Mouse (Mus musculus): ENCODE measurements around the gene Gm21887. TPM values are rescaled to one million over a fixed set of nuclear protein-coding genes. Genes with fewer than 3 reads are reported as not detected.
"Not testable (repeated sequence)": the region's sequence is repeated elsewhere in the genome, so short reads cannot be mapped to it uniquely, and the experiment has no call there.

The Gm21887 gene
- total RNA-seq, 2 experiments from 2014 or later = 159 to 258 TPM

DNA sequence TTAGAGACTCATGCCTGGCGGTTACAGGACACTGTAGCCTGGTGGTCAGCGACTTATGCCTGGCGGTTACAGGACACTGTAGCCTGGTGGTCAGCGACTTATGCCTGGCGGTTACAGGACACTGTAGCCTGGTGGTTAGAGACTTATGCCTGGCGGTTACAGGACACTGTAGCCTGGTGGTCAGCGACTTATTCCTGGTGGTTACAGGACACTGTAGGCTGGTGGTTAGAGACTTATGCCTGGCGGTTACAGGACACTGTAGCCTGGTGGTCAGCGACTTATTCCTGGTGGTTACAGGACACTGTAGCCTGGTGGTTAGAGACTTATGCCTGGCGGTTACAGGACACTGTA lies 2.0 kb downstream of the Gm21887 start:
- DNase-seq = not testable (repeated sequence)

DNA sequence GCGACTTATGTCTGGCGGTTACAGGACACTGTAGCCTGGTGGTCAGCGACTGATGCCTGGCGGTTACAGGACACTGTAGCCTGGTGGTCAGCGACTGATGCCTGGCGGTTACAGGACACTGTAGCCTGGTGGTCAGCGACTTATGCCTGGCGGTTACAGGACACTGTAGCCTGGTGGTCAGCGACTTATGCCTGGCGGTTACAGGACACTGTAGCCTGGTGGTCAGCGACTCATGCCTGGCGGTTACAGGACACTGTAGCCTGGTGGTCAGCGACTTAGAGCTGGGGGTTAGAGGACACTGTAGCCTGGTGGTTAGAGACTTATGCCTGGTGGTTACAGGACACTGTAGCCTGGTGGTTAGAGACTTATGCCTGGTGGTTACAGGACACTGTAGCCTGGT lies 4.0 kb downstream of the Gm21887 start:
- not testable (repeated sequence) for DNase-seq

DNA sequence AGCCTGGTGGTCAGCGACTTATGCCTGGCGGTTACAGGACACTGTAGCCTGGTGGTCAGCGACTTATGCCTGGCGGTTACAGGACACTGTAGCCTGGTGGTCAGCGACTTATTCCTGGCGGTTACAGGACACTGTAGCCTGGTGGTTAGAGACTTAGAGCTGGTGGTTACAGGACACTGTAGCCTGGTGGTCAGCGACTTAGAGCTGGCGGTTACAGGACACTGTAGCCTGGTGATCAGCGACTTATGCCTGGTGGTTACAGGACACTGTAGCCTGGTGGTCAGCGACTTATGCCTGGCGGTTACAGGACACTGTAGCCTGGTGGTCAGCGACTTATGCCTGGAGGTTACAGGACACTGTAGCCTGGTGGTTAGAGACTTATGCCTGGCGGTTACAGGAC lies 4.6 kb downstream of the Gm21887 start:
- DNase-seq = not testable (repeated sequence)

DNA sequence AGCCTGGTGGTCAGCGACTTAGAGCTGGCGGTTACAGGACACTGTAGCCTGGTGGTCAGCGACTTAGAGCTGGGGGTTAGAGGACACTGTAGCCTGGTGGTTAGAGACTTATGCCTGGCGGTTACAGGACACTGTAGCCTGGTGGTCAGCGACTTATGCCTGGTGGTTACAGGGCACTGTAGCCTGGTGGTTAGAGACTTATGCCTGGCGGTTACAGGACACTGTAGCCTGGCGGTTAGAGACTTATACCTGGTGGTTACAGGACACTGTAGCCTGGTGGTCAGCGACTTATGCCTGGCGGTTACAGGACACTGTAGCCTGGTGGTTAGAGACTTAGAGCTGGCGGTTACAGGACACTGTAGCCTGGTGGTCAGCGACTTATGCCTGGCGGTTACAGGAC lies 6.4 kb downstream of the Gm21887 start:
- not testable (repeated sequence) for DNase-seq

DNA sequence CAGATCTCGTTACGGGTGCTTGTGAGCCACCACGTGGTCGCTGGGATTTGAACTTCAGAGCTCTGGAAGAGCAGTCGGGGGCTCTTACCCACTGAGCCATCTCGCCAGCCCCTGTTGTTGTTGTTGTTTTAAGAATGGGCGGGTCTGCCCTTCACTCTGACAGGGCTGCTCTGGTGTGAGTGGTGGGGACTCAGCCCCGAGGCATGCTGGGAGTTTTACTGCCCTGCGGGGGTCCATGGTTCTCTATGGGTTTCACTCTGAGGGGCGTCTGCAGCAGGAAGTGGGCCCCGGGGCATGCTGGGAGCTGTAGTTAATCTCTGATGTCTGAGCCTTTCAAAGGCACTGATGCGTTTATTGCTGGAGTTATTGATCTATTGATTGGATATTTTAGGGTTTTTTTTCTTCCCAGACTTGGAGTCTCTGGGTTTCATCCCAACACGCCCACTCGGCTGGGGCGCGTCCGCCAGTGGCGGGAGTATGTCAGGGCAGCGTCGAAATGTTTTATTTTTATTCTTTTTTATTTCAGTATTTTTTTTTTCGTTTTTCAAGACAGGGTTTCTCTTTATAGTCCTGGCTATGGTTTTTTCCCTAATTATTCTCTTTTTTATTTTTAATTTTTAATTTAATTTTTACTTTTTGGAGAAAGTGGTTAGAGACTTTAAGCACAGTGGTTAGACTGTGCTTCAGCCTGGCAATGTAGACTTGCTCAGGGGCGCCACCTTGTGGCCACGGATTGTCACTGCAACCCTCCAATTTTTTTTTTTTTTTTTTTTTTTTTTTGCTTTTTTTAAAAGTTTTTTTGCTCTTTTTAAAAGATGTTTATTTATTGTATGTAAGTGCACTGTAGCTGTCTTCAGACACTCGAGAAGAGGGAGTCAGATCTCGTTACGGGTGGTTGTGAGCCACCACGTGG lies 8.1 kb downstream of the Gm21887 start:
- peak; percentile 67 to 71 for DNase-seq

DNA sequence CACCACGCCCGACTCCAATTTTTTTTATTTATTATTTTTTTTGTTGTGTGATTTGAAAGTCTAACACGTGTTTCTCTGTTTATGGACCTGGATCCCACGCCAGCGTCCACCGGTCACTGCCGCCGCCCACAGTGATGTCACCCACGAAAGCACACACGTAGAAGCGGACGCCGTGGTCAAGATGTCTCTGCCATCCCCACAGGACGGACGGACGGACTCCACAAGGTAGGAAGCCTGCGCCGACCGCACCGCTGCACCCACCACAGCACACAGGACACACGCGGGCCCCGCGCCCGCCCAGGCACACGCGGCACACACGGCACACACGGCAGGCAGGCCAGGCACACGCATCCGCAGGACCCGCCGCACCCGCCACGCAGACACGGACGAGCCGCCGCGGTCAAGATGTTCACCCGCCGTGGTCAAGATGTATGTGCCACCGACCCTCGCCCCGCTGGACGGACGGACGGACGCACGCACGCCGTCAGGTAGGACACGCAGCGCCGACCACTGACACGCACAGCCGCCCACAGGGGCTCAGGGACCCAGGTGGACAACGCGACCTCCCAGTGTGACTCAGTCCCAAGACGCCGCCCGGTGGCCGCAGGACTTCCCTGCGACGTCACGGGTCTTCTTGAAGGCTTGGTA lies 9.2 kb downstream of the Gm21887 start:
- not testable (repeated sequence) for DNase-seq

DNA sequence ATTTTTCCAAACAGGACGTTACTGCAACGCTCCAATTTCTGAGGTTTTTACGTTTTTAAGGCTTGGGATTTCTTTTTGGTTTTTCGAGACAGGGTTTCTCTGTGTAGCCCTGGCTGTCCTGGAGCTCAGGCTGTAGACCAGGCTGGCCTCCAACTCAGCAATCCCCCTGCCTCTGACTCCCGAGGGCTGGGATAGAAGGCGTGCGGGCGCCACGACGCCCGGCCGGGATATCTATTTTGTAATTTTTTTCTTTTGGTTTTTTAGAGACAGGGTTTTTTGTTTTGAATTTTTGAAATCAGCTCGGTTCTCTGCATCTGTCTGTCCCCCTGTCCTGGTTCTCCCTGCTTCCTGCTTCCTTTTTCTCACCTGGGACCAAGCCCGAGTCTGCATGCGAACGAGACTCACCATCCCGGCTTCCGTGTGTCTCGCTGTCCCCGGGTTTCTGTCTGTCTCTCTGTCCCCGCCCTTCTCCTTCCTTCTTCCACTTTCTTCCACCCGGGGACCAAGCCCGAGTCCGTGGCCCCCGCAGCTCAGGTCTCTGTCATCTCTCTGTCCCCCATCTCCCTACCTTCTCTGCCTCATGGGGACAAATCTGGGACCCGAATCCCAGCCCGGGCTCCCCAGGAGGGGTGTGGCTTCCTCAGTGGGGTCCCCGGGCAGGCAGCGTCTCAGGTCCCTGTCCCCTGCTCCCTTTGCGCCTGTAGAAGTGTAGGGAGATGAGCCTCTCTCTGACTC lies 9.9 kb downstream of the Gm21887 start:
- not testable (repeated sequence) for DNase-seq

DNA sequence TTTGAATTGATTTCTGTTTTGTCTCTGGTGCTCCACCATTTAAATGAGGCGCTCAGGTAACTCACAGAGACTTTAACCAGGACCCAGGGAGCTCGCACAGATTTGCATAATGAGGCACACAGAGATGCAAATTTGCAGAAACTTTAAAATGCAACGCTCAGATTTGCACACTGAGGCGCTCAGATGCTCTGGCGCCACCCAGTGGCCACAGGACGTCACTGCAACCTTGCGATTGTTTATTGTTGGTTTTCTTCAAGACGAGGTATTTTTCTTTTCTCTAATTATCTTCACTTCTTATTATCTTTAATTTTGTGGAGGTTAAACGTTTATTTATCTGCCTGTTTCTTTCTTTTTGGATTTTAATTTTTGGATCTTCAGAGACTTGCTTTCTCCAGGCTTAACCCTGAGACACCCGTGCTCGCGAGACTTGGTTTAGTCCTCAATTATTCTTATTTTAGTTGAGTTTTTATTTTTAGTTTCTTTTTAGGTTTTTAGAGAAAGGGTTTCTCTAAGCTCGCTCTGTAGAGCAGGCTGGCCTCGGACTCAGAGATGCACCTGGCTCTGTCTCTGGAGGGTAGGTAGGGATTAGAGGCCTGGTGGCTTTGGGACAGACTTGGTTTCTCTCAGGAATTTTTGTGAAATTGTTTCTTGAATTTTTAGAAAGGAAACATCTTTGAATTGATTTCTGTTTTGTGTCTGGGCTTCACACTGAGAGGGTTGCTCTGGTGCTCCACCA lies 10.7 kb downstream of the Gm21887 start:
- peak; percentile 90 to 94 for DNase-seq

DNA sequence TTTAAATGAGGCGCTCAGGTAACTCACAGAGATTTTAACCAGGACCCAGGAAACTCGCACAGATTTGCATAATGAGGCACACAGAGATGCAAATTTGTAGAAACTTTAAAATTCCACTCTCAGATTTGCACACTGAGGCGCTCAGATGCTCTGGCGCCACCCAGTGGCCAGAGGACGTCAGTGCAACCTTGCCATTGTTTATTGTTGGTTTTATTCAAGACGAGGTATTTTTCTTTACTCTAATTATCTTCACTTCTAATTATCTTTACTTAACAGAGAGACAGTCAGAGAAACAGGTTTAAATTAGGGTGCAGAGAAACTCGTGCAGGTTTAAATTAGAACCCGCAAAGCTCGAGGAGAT lies 11.2 kb downstream of the Gm21887 start:
- DNase-seq = peak in 1 of 2 experiments; percentile 68

DNA sequence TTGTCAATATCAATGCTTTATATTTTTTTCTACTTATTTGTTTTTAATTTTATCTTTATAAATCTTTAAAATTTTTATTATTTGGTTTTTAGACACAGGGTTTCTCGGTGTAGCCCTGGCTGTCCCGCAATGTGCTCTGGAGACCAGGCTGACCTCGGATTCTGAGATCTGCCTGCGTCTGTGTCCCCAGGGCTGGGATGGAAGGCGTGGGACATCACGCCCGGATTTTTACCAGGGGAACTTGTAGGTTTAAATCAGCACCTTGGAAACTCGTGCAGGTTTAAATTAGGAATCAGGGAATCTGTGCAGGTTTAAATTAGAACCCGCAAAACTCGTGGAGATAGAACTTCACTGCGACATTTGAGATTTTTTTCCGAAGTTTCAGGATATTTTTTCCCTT lies 11.7 kb downstream of the Gm21887 start:
- DNase-seq = not testable (repeated sequence)

DNA sequence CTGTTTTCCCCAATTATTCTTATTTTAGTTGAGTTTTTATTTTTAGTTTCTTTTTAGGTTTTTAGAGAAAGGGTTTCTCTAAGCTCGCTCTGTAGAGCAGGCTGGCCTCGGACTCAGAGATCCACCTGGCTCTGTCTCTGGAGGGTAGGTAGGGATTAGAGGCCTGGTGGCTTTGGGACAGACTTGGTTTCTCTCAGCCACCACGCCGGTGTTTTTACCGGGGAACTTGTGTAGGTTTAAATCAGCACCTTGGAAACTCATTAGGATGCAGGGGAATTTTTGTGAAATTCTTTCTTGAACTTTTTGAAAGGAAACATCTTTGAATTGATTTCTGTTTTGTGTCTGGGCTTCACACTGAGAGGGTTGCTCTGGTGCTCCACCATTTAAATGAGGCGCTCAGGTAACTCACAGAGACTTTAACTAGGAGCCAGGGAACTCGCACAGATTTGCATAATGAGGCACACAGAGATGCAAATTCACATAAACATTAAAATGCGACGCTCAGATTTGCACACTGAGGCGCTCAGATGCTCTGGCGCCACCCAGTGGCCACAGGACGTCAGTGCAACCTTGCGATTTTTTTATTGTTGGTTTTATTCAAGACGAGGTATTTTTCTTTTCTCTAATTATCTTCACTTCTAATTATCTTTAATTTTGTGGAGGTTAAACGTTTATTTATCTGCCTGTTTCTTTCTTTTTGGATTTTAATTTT lies 12.4 kb downstream of the Gm21887 start:
- DNase-seq = not testable (repeated sequence)

Other genes with a start within 250 kb of the Gm21887 start
- gene 4933400A11Rik, start 230.0 kb upstream of the Gm21887 start, total RNA-seq (2021) = not detected

All from adrenal gland, postnatal 36 days (tissue).